Mouse (Mus musculus) liver, embryonic 14.5 days (tissue): ENCODE results near the gene Inpp5f.

Source experiments
- CTCF ChIP-seq: IDR thresholded peaks from 2 replicates; pipeline ENCODE4 v1.5.1; 2016; ENCODE audit warnings: antibody characterized with exemption, low read depth, control low read depth
- EP300 ChIP-seq: IDR thresholded peaks from 2 replicates; pipeline ENCODE4 v1.6.1; 2016; ENCODE audit warnings: antibody characterized with exemption, low read depth

- TF ChIP-seq CTCF (no peak), EP300 (peak; percentile 77)
Observed at GRCm38 (mm10) chr7:128744684-128745485, 133.8 kb downstream of the Inpp5f start, which contains the start of gene Sec23ip.
